Mouse (Mus musculus) A20 (cell line): Measurements from ENCODE around the gene Sestd1.

ENCODE experiments used
- DNase-seq: peaks from one replicate; pipeline ENCODE4 v3.0.0-alpha.2; 2011; ENCODE audit warnings: low read depth, low spot score

Gene Sestd1

DNA sequence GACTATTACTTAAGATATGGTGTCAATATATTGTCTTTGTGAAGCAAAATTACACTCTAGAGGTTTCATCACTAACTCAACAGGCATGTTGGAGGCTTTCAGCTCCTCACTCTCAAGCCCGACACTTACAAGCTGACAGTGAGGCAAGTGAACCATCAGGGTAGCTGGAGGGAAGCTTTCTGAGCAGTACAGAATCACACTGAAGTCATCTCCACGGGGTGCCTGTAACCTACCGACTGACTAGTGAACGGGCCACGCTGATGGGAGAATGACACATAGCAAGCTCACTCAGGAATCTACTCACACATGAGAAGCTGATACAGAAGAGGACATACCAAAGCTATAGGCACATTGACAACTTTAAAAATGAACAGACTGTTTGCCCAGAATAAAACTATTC lies 67.5 kb downstream of the Sestd1 start:
- no peak for DNase-seq

DNA sequence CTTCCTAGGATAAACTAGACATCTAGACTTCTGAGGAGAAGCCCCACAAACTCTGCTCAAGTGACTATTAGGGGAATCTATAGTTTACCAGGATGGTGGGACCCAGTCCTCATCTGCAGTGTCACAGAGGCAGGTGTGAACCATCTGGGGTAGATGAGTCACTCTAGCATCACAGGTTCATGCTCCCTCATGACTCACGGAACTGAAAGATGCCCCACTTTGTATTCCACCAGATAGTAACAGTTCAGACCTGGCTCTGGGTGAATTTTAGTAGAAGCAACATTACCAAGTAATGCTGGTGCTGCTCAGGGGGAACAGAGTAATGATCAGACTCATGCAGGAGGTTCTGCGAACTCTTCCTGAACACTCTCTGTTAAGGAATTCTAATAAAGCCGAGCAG lies 73.4 kb downstream of the Sestd1 start:
- DNase-seq, result no peak

DNA sequence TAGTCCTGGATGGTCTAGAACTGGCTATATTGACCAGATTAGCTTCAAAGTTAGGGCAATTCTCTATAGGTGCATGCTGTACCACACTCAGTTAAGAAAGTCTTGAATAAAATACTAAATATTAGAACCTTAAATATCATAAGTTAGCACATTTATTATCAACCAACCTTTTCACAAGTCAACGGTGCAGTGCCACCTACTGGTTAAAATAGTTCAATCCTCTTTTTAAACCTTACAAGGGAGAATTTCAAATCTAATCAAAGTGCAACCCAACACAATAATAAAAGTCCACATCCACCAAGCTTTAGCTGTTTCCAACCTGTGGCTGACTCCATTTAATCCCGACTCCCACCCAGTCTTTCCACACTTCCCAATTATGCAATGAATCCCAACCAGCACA lies 76.5 kb downstream of the Sestd1 start:
- no peak for DNase-seq

DNA sequence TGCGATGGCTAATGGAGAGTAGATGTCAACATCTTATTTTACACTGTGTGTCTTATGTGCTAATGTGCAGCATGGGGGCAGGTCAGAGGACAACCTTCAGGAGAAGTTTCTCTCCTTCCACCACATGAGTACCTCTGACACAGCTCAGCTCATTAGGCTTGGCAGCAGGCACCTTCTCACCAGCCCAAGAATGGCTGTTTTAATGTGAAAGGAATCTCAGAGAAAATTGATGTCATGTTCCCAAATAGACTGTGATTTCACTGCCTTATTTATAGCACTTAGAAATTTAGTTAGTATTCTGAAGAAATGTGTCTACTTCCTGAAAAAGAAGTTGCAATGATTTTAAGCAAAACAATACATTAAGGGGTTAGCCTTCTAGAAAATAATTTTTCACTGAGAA lies 78.5 kb downstream of the Sestd1 start:
- DNase-seq, result no peak

DNA sequence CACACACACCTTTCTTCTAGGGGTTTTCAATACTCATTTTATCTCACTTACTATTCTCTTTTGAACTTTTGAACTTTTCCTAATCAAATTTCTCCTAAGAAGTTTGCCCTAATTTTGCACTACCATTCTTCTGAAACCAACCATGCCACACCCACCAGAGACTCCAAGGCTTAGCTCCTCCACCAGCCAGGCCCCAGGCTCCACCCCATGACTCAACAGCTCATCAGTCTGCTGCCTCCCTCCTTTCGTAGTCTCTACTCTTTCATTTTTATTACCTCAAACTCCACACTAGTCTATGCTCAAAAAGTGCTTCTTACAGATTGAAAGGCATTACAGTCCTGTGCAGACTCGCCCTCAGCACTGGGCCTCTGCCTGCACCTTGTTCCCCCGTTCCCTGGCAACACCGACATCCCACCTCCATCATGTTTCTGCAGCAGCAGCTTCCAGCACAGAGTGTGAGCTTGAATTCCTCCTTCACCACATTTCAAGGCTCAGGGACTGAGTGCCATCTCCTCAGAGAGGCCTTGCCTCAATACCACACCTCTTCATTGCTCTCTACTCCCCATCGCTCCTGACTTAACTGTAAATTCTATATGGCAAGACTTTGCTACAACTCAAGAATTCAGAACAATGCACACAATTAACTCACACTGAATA lies 79.3 kb downstream of the Sestd1 start:
- no peak for DNase-seq

DNA sequence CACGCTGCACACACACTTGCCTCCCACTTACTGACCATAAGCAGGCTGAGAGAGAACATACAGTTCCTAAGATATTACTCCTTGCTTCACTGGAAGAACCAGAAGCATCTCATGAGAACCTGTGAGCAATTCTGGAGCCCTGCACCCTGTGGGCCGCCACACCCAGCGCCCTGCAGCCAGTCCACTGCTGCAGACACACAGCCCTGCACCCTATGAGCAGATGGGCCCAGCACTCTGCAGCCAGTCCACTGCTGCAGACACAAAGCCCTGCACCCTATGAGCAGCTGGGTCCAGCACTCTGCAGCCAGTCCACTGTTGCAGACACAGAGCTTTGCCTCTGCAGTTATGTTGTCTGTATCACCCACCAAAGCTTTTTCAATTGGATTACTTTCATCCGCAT lies 80.0 kb downstream of the Sestd1 start:
- DNase-seq, result no peak

DNA sequence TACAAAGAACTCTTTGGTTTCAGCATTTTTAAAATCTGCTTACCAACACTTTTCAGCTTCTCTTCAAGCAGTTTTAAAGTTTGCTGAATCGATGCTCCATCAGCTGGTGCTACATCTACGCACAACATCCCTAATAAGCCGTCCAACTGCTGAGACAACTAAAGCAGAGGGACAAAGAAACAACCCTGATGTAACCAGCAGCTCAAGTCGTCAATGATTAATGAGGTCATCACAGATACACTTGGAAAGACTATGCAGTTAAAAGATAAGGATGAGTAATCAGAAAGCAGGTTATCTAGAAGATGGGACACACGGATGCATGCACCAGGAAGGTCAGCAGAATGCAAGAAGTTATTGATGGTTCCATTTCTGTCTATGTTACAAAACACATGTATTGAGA lies 82.1 kb downstream of the Sestd1 start:
- no peak for DNase-seq

DNA sequence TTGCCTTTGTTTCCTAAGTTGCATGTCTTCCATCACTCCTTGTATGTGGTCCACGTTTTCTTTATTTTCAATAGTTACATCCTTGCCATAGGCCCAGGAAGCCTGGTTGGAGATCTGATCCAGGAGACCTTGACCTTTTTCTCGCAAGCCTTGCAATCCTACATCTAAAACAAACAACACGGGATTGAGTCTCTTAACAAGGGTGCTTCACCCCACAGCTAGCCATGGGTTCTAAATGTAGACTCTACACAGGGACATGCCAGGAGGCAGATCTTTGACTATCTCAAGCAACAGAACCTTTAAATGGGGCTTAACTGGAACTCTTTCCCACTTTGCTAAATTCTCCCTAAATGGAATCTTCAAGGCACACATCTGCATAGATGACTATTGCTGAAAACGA lies 83.6 kb downstream of the Sestd1 start:
- no peak for DNase-seq

DNA sequence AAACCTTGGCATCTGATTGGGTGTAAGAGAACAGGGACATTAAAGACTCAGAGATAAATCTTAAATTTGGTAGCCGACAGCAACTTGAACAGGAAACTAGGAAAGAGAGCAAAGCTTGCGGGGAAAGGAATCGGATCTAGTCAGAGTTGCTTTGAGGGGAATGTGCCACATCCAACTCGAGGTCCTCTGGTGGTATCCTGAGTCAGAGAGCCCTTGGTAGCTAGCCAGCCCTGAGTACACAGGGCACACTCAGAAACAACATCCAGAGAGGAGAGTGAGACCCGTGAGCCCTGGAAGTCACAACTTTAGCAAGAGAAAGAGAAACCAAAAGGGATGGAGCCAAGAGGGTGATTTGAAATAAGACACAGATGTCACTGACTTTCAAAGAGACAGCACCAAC lies 85.3 kb downstream of the Sestd1 start:
- no peak for DNase-seq

DNA sequence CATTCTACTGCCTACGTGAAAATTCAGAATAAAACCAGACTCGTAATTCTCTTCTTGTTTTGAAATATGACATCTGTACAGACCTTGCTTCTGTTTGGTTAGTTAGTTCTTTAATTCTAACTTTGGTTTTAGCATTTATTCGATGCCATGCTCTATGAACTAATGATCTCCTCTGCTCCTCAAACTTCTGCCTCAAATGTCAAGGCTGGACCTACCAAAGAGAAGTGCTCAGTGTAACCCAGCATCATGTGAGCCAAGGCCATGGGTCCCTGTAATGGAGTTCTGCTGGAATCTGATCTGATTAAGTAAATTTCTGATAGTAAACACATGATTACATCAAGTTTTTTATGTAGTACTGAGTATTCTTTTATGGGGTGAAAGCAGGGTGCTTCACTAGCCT lies 88.6 kb downstream of the Sestd1 start:
- DNase-seq, result no peak

DNA sequence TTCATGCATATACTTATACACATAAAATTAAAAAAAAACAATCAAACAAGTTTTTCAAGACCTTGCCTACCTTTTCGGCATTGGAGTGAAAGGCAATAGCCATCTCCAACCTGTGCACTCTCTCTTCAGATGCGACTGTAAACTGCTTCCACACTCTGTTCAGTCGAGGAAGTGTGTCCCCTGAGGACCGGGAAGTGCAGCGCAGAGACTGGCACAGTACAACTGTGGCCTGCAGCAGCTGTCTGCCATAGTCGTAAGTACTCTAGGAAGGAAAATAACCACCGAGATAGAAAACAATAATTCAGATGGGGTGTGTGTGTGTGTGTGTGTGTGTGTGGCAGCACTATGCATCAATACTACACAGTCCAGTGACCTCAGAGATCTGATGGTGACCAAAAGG lies 89.5 kb downstream of the Sestd1 start:
- no peak for DNase-seq

DNA sequence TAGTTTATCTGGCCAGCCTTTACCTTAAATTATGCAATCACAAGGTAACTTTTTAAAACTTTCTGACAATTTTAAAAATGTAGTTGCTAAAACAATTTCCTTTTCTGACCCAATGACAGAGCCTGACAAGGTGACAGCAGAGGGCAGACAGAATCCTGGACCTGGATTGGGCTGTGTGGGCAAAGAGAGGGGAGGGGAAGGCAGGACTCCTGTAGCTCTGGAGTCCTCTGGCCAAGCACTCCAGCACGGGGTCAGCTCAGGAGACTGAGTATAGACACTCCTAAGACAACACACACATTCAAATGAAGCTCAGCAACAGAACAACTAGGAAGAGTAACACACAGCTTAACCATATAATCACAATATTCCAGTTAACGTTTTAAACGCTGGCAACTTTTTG lies 90.1 kb downstream of the Sestd1 start:
- no peak for DNase-seq

DNA sequence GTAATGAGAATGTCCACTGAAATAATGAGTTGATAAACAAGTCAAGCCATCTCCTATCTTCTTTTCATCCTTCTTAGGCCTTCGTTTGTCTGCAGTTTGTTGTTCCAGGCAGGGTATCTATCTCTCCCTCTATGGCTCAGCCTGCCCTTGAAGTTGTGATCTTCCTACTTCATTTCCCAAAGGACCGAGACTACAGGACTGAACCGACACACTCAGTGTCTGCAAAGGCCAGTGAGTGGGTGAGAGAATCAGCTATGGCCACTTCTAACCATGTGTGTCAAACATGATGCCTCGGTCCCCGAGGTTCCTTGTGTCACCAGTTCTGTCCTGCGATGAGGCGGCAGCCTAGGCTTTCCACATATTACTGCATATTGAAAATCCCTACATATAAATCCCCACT lies 90.7 kb downstream of the Sestd1 start:
- no peak for DNase-seq

DNA sequence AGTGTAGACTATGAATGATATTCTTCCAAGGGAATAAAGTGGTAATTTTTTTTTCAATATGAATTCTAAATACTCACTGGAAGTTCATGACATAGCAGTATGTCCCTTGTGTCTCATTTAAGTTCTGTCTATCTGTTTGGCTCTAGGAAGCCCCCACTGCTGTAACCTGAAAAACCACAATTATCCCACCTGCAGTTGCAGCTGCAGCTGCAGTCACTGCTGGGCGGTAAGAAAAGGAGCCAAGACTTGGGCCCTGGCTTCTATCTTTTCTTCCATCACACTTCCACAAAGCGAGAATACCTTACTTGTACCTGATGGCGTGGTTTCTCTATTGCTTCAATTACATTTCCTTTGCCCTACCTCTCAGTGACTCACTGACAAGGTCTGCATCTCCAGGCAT lies 92.9 kb downstream of the Sestd1 start:
- DNase-seq, result no peak

DNA sequence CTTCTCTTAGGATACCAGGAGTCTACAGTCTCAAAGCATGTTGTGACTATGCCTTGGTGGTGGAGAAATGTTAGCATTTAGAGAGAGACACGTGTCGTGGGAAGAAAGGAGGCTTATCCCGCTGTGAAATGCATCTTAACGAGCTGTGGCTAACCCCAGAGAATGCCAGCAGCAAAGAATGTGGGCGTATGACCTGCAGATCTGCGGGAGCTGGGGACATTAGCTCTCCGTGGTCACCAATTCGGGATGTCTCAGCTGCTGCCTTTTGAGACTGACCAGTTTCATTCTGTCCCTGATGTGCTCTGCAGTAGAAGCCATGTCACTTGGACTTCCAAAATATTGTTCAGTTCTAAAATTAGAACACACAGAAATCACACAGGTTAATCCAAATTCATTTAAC lies 93.5 kb downstream of the Sestd1 start:
- no peak for DNase-seq

DNA sequence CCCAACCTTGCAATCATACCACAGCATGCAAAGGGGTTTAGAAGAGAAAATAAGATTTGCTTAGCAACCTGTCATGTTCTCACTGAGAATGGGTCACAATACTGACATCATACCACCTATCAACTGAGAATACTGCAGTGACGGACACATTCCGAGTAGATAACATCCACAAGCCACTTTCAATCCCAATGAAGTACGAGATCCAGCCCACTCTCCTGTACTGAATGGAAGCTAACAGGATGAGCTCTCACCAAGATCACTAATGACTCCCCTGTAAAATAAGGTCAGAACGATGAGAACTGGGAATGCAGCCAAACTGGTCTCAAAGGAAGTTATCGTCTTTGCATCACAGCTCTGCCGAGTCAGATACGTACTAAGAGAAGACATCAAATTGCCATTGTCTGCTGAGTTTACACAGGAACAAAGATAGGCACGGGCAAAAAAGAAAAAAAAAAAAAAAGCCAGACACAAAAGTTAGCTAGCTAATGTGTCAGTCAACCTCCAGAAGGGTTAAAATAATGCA lies 96.3 kb downstream of the Sestd1 start:
- no peak for DNase-seq

DNA sequence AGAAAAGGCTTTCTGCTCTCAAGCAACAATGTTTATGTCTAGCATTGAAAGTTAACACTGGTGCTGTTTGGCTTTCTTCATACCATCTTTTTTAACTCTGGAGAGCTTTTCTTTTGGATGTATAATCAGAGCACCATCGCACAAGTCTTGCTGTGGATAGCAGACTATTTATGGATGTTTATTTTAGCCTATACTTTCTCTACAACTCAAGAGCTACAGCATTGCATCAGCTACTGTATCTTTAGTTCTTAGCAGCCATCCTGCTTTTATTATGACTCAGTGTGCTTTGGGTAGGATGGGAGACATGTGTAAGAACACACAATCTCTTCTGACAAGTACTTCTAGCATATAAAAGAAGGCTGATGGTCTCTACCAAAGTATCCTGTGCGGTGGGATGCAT lies 96.7 kb downstream of the Sestd1 start:
- no peak for DNase-seq

DNA sequence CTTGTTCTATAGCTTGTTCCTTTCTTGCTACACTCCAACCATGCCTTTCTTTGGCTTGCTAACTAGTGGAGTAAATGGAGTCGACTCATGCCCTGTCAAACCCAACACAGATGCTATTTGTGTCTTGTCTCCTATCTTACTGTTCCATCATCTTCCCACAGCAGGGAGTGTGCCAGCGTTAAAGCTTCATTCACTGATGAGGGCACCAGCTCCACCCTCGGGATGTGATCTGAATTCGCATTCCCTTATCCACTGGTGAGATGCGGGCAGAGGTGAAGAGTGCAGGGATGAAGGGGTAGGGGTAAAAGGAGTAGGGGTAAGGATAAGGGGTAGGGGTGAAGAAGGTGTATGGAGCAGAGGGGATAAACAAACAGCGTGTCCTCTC lies 97.4 kb downstream of the Sestd1 start:
- DNase-seq, result no peak

DNA sequence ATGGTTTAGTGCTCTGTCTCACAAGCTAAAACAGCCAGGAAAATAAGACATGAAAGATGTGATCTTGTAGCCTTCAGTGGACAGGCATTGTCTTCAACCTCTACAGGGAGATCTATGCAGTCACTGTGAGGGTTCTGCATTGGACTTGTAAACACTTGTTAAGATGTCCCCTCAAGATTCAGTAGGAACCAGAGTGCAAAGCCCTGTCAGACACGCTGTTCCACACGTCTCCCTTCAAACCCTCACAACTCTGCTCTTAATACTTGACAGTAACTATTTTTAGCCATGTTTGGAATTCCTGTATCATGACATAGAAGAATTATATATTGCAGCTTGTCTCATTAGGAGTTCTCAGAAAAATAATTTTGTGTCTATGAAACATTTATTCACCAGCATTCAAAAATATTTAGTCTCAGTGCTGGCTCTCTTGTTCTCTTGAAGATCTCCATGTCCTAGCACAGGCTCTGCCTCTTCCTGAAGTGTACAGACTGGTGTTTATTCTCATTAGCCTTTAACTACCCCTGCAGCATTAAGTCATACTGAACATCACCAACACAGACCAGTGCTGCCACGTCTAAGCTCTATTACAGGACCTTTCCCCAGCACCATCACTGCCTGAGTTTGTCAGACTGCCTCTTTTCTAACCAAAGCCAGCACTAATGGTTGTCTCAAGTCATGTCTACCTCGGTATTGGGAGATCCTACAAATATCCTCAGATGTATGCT lies 98.0 kb downstream of the Sestd1 start:
- DNase-seq, result no peak

DNA sequence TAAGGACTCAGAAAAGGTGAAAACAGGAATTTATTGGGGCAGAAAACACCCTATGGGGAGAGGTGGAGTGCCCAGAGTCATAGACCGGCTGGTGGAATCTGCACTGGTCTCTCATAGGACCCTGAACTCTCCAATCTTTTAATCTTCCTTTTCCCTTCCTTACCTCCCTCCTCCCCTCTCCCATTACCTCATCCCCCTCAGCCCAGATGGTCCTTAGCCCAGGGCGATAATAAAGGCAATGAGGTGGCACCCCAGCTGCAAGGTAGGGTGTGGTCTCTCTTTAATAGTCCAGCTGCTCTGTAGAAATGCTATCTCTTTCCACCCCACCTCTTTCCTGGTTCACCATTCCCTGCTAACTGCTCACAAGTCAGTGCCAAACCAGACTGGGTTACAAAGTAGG lies 102.9 kb downstream of the Sestd1 start:
- no peak for DNase-seq

DNA sequence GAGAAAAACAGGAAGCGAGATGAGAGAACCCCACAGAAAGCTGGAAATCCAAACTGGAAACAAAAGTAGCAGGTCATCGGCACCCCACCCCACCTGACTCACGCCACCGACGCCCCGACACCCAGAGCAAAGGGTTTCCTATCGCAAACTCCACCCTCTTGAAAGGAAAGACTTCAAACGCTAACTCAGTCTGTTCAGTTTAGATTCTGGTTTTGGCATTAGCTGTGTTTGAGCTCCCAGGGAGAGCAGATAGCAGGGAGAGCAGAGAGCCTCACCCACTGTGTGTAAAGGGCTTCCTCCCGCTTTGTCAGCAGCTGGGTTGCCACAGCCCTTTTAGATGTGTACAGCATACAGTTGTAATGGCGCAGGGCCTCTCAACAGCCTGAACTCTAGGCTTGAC lies 104.0 kb downstream of the Sestd1 start:
- DNase-seq, result no peak

DNA sequence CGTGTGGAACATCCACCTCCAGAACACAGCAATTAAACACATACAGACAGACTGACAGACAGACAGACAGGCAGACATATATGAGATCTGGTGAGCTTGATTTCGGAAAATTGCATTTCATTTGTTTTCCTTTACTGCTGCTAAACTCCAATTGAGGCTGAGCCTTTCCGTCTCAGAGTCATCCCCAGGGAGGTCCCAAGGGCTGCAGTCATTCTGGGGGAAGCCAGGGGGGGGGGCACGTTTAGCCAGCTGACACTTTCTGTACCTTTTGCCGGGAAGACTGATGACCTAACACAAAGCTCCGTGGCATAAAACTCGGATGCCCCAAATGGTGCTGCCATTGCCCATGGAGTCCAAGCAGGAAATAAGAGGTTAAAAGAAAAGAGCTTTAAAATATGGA lies 105.0 kb downstream of the Sestd1 start:
- no peak for DNase-seq

DNA sequence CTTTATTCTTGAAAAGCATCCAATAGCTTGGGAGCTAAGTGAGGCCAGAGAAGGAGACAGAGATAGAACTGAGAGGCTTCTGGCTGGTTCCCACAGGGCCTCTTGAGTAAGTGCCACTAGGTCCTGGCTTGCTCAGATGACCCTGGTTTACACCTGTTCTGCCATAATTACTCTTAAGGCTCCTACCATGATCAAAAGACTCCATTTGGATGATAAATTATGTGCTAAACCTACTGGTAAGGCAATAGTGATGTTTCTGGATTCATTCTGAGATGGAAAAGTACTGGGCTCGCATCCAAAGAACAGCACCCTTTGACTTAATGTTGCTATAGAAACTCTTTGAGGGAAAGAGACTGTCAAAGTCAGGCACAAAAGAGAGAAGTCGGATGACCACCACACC lies 106.1 kb downstream of the Sestd1 start:
- no peak for DNase-seq

DNA sequence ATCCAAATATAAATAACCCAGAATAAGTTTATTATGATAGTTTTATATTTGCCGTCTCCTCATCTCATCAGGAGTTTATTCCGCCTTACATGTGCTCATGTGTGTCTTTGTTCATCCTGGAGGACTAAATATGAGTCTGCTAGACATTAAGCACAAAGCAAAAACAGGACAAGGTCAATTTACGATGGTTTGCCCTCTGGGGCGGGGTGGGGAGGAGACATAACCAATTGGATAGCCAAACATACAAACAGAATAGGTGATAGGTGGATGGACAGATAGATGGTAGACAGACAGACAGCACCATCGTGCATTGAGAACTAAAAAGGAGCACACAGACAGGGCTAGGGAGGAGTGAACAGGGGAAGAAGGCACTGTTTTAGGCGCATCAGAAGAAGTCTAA lies 106.6 kb downstream of the Sestd1 start:
- no peak for DNase-seq
